Comparison of ENCODE assay signal across 9 mouse cellular contexts in the genomic region with DNA sequence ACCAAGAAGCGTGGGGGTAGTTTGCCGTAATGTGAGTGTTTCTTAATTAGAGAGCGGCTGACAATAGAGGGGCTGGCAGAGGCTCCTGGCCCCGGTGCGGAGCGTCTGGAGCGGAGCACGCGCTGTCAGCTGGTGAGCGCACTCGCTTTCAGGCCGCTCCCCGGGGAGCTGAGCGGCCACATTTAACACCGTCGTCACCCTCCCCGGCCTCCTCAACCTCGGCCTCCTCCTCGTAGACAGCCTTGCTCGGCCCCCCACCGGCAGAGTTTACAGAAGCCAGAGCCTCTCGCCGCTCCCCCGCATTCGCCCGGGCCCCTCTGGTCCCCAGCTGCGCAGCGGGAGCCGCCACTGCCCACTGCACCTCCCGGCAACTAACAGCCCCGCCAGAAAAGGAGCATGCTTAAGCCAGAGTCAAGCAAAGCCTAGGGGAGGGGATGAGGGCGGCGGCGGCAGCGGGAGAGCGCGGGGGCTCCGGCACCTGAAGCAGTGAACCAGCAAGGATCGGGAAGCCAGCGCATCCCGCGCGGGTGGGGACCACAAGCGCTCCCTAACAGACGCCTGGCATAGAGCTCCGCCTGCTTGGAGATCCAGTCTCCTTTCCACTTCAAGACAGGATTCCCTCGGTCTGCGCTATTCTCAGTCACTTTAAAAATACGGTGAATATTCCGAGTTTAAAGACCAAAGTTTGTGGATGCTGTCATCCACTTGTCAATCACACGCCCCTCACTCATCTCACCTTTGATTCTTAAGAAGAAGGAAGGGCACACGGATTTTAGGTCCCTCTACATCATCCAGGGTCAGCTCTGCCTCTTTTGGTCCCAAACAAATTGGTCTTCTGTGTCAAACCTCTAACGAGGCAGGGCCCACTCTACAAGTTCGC. TPM values are rescaled to one million over a fixed set of nuclear protein-coding genes. Genes with fewer than 3 reads are reported as not detected.
DNase-seq lines count a peak whose midpoint lies in the region; ATAC-seq and TF ChIP-seq lines count a peak whose summit lies in the region.
"Had no signal": no experiment of that assay in that cellular context is flagged by ENCODE, and none has a peak within 500 bp of the region (broad histone marks: within the 10 kb centered on the region; RNA-seq: fewer than 3 reads in every experiment).

No protein-coding gene starts in this region.

- peak overlapping the region; percentile 37 for H3K4me3 ChIP-seq in ES-Bruce4 (ENCODE audit: low read depth, low read length)
- H3K4me3 ChIP-seq in hindbrain, embryonic 11.5 days (ENCODE audit: low read depth, low read length) = peak overlapping the region; percentile 51
- peak overlapping the region; percentile 55 for H3K4me3 ChIP-seq in midbrain, embryonic 13.5 days (replicated peaks)

- ATAC-seq in hindbrain, embryonic 11.5 days (ENCODE audit: low FRiP score) = peak; percentile 83
- peak; percentile 85 for ATAC-seq in midbrain, embryonic 13.5 days

- TF ChIP-seq POLR2A in ES-Bruce4 (IDR thresholded peaks at IDR 0.05; ENCODE audit: insufficient read depth, low read length) = no peak

- no peak for TF ChIP-seq EP300 in ES-Bruce4 (IDR thresholded peaks at IDR 0.05; ENCODE audit: insufficient read depth, low read depth, low read length)

- H3K4me1 ChIP-seq in ES-Bruce4 (ENCODE audit: control insufficient read depth, insufficient read depth, low read length) = no peaks in the 10 kb centered on the region
- peaks cover 7% of the 10 kb centered on the region for H3K4me1 ChIP-seq in hindbrain, embryonic 11.5 days (replicated peaks; ENCODE audit: control insufficient read depth, insufficient read depth, low read length)
- peaks cover 18% of the 10 kb centered on the region for H3K4me1 ChIP-seq in midbrain, embryonic 13.5 days (replicated peaks)

- H3K9ac ChIP-seq in ES-Bruce4 (ENCODE audit: low read depth, poor library complexity, severe bottlenecking) = 0 out of 2 replicates have a peak overlapping the region, but pooled peaks have one; percentile 29
- no peak overlapping the region for H3K9ac ChIP-seq in hindbrain, embryonic 11.5 days (ENCODE audit: low read depth, low read length)
- peak overlapping the region; percentile 64 for H3K9ac ChIP-seq in midbrain, embryonic 13.5 days (replicated peaks)

- H3K4me2 ChIP-seq in hindbrain, embryonic 11.5 days (replicated peaks; ENCODE audit: low read depth, low read length) = peak overlapping the region; percentile 80
- H3K4me2 ChIP-seq in midbrain, embryonic 13.5 days (replicated peaks) = peak overlapping the region; percentile 99

- WGBS in hindbrain, embryonic 11.5 days = 1% methylated on average over 54 of the region's 54 CpGs
- under 1% methylated on average over 54 of the region's 54 CpGs for WGBS in midbrain, embryonic 13.5 days

- no peaks in the 10 kb centered on the region for H3K36me3 ChIP-seq in ES-Bruce4 (ENCODE audit: control insufficient read depth, insufficient read depth, low read length, poor library complexity, severe bottlenecking)
- no peaks in the 10 kb centered on the region for H3K36me3 ChIP-seq in hindbrain, embryonic 11.5 days (ENCODE audit: control insufficient read depth, insufficient read depth, low read length)
- H3K36me3 ChIP-seq in midbrain, embryonic 13.5 days = no peaks in the 10 kb centered on the region

- TF ChIP-seq CTCF in ES-Bruce4 (IDR thresholded peaks at IDR 0.05; ENCODE audit: low read depth, low read length) = no peak

- H3K27ac ChIP-seq in ES-Bruce4 (ENCODE audit: insufficient read depth, low read length) = no peak overlapping the region
- H3K27ac ChIP-seq in hindbrain, embryonic 11.5 days (ENCODE audit: low read depth, low read length) = peak overlapping the region; percentile 43; the same call in 1 of the 2 replicates
- no peak overlapping the region for H3K27ac ChIP-seq in midbrain, embryonic 13.5 days

- DNase-seq in heart, adult 11 months = peak; percentile 61
- no peak for DNase-seq in heart, adult 8-10 months (ENCODE audit: low spot score)
- peak; percentile 66 for DNase-seq in embryo, embryonic 11 days
- peak; percentile 75 for DNase-seq in hindbrain, embryonic 11.5 days (ENCODE audit: low spot score)
- no peak for DNase-seq in T-cell, adult 2 months (ENCODE audit: low spot score)
- DNase-seq in lung, postnatal 36 days = no peak

- H3K27me3 ChIP-seq in ES-Bruce4 (ENCODE audit: control insufficient read depth, insufficient read depth, low read length, poor library complexity, severe bottlenecking) = peaks cover 28% of the 10 kb centered on the region
- H3K27me3 ChIP-seq in hindbrain, embryonic 11.5 days (ENCODE audit: control insufficient read depth, insufficient read depth, low read length) = peaks cover 53% of the 10 kb centered on the region
- peaks cover 83% of the 10 kb centered on the region for H3K27me3 ChIP-seq in midbrain, embryonic 13.5 days

- H3K9me3 ChIP-seq in ES-Bruce4 (replicated peaks; ENCODE audit: control insufficient read depth, insufficient read depth, low read length, poor library complexity, severe bottlenecking) = no peaks in the 10 kb centered on the region
- no peaks in the 10 kb centered on the region for H3K9me3 ChIP-seq in hindbrain, embryonic 11.5 days (ENCODE audit: control insufficient read depth, low read length)
- H3K9me3 ChIP-seq in midbrain, embryonic 13.5 days = no peaks in the 10 kb centered on the region

RNA-seq across cellular contexts. Expression of a gene that starts 5.8 kb away (rescaled TPM):
- not detected for total RNA-seq in heart, adult 8-10 months (2022)
- polyA plus RNA-seq in ES-Bruce4 (2011; ENCODE audit: insufficient read depth, insufficient read length, low read depth, missing spikeins) = not detected in 2 replicates
- polyA plus RNA-seq in hindbrain, embryonic 11.5 days (2014; fragmentation: Nextera tagmentation; extraction: Ambion mirVana) = 24.8 and 28.6 TPM in 2 replicates
- polyA plus RNA-seq in midbrain, embryonic 13.5 days (2015; fragmentation: Nextera tagmentation; extraction: Ambion mirVana) = 1.6 and 1.8 TPM in 2 replicates
- total RNA-seq: heart, postnatal 10 days had no signal

Comparison
In these comparisons a context has a peak if more than half of its experiments do, and no peak if none do; other contexts are left out.
1. DNase-seq: peak in heart, adult 11 months (single experiment), embryo, embryonic 11 days (single experiment) and hindbrain, embryonic 11.5 days (single experiment); none in heart, adult 8-10 months (single experiment), T-cell, adult 2 months (single experiment) and lung, postnatal 36 days (single experiment).
2. Peak in every context shown above with its lines, with median percentiles within 50 percentile points of each other: H3K4me3 ChIP-seq.